Mouse (Mus musculus): ENCODE data around the gene March1.
"Not testable (repeated sequence)": the region's sequence is repeated elsewhere in the genome, so short reads cannot be mapped to it uniquely, and the experiment has no call there.

March1 gene

DNA sequence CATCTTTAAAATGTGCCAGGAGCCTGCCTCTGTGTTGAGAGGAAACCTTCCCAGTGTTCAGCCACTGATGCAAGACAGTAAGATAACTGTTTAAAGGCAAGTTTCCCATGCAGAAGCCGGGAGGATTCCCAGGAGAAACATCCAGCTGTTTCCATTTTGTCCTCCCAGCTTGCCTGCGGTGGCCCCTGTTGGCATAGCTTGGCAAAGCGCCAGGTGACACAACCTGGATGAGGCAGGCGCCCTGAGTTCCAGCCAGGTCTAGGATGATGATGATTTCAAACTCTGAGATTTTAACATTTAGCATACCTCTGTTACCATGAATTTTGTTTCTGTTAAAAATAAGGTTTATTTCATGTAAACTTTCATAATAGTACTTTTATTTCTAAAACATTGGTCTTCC is 651.8 kb downstream of the March1 start:
- in situ Hi-C loops (cut with MboI; ENCODE audit: low sequenced_read_pairs): no loop called here

- in situ Hi-C loops (cut with MboI; ENCODE audit: low sequenced_read_pairs): no loop called here
Observed at GRCm38 (mm10) chr8:66270116-66270515, 652.4 kb downstream of the March1 start.

DNA sequence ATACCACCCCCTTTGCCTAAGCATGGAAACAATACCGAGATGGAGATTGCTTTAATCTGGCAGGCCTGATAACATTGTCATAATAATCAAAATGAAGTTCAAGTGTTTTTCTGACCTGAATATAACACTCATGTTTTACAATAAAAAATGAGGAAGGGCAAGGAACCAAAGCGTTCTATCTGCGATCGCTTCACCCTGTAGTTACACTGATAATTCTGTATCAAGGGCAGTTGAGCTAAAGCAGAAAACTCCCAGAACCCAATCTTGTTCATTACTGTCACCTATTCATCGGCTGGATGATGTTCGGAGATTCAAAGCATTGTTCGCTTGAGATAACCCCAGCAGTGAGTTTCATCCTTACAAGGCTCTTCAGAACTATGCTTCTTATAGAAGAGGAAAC is 700.1 kb downstream of the March1 start:
- in situ Hi-C loops (cut with MboI; ENCODE audit: low sequenced_read_pairs): no loop called here

- in situ Hi-C loops (cut with MboI; ENCODE audit: low sequenced_read_pairs): loop anchor here (5.0 kb wide), 1 partner anchor 114 kb away; no protein-coding TSS in a partner anchor
Observed at GRCm38 (mm10) chr8:66323045-66323807, 705.5 kb downstream of the March1 start.

GRCm38 (mm10) chr8:66326396-66326795 is 708.7 kb downstream of the March1 start:
- in situ Hi-C loops (cut with MboI; ENCODE audit: low sequenced_read_pairs): no loop called here

- in situ Hi-C loops (cut with MboI; ENCODE audit: low sequenced_read_pairs): no loop called here
Observed at GRCm38 (mm10) chr8:66332206-66332605, 714.5 kb downstream of the March1 start.

DNA sequence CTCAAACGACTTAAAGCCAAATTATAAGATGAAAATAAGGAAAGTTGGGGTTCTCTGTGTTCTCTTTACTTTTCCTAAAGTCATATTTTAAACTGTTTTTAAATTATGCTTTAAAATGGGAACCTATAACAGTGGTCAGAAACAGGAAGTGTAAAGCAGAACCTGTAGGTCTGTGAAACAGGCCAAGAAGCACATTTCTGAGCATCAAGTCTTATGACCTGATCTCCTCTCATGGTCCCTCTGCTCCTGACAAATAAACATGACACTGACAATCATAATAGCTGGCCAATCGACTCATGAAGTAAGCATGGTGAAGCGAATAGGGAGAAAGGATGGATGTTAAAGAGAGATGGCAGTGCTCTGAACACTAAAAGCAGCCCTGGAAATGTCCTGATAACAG is 716.6 kb downstream of the March1 start:
- in situ Hi-C loops (cut with MboI; ENCODE audit: low sequenced_read_pairs): no loop called here

- in situ Hi-C loops (cut with MboI; ENCODE audit: low sequenced_read_pairs): no loop called here
Observed at GRCm38 (mm10) chr8:66339551-66339950, 721.9 kb downstream of the March1 start.

DNA sequence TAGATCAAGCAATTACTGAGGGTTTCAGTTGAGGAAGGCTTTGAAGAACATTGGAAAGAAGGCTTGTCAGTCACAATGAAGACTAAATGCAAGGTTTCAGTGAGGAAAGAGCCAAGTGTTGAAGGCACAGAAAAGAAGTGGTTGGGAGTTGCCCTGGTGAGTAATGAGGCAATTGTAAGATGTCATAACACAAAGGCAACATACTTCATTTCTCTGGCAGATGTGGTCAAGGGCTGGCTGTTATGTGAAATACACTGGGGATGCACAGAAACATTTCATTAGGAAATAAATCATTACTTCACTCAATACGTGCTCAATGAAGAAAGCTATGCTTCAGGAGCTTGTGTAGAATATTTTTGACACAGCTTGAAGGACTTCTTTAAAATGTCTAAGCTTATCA is 725.2 kb downstream of the March1 start:
- in situ Hi-C loops (cut with MboI; ENCODE audit: low sequenced_read_pairs): no loop called here

DNA sequence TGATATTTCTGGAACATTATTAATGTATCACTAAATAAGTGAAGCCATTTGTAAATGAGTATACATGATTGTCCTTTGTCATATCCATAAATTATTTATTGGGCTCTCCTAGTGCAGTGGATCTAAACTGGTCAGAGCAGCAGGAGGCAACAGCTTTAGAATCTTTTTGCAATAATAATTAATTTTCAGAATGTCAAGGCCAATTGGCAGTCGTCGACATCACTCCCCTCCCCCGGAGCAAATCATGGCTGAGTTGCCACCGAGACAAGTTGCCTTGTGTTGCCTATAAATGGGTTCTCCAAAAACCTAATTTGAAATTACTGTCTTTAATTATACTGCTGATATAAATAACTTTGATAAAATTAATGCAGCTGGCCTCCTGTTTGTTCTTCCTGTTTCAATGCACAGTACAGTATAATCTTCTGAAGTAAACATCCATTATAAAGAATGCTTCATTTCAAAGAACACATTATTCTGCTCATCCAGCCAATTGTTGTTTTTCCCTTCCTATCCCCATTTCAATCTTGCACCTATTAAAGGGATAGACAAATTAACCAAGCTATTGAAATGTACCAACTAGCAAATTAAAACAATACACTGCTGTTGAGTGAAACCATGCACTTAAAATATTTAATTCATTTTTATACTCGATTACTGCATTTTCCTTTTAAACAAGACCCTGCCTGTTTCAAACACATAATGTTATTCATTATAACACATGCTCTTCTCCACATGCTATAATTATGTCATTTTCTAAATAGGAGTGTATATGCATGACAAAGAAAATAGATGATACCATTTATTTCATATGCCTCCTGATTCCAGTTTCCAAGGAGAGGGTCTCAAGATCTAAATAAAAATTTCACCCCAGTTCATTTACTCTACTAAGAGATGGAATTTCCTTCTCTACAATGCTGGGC is 745.4 kb downstream of the March1 start:
- in situ Hi-C loops (cut with MboI; ENCODE audit: low sequenced_read_pairs): no loop called here

DNA sequence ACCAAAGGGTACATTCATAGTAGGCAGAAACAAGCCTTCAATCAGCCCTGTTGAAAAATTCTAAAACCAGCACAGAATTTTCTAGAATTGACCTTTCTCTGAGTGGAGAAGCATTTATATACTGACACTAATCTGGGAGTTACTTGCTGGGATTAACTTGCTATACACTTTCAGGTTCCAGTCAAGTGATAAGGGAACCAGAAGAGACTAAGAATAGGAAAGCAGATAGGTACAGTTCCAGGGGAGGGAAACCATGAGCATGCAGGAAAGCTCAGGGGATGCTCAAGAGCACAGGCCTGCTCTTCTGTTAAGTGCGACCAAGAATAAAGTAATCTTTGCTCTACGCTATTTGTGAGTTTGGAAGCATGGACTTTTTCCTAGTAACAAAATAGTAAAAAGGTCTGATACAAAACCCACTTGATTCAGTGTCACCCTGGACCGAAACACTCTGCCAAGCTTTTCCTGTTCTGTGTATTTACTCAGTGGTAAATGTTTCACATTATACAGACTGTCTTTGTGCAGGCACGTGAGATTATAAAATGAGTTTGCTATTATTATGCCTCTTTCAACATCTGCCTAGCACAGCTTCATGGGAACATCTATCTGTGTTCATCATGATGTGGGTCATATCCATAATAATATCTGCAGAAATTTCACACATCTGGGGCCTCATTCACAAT is 766.1 kb downstream of the March1 start:
- in situ Hi-C loops (cut with MboI; ENCODE audit: low sequenced_read_pairs): no loop called here

- in situ Hi-C loops (cut with MboI; ENCODE audit: low sequenced_read_pairs): no loop called here
Observed at GRCm38 (mm10) chr8:66386008-66386407, 768.3 kb downstream of the March1 start.

DNA sequence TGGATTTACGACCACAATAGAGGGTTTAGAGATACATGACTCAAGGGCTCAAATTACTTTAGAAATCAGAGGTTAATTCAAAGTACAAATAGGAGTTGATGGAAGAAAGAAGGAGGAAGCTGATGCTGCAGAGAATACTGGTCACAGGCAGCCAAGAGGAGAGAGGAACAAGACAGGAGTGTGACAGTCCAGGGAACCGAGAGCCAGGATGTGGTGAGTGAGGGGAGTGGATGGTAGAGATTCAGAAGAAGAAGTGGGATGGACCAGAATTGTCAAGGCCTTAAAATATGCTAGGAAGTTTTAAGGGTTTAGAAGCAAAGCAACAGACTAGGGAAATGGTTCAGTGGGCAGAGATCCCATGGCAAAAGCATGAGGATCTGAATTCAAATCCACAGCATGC is 771.0 kb downstream of the March1 start:
- in situ Hi-C loops (cut with MboI; ENCODE audit: low sequenced_read_pairs): no loop called here

- in situ Hi-C loops (cut with MboI; ENCODE audit: low sequenced_read_pairs): no loop called here
Observed at GRCm38 (mm10) chr8:66391554-66391953, 773.9 kb downstream of the March1 start.

DNA sequence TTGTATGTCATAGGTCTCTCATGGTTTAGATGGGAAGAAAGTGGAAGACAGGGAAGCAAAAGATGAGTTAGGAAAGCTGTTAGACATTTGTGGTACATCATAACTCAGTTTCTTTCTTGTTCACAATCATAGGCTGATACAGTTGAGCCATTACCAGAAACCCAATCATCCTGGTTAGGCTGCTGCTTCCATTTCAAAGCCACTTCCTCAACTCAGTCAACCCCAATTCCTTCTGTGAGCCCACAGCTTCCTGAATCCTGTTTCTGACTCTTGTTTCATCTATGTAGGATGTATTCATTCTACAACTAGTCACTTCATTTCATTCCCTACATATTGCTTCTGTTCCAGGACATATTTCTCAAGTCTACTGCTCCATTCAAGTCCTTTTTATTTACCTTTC is 775.2 kb downstream of the March1 start:
- in situ Hi-C loops (cut with MboI; ENCODE audit: low sequenced_read_pairs): no loop called here

DNA sequence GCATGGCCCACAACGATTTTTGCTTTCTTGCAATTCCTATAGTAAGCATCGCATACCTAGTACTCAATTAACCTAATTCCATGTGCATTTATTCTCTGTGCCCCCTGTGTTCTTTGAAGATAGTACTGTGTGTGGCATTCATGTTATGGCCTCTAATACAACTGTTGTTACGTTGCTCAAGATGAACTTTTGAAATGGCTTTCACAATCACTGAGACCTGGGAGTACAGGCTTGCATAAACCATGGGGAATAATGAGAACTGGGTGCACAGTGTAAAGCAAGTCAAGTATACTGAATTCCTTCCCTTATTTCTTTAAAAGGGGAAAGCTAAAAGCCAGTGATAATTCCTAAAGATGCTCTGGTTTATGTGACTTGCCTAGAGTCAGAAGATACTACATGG is 776.4 kb downstream of the March1 start:
- in situ Hi-C loops (cut with MboI; ENCODE audit: low sequenced_read_pairs): no loop called here

DNA sequence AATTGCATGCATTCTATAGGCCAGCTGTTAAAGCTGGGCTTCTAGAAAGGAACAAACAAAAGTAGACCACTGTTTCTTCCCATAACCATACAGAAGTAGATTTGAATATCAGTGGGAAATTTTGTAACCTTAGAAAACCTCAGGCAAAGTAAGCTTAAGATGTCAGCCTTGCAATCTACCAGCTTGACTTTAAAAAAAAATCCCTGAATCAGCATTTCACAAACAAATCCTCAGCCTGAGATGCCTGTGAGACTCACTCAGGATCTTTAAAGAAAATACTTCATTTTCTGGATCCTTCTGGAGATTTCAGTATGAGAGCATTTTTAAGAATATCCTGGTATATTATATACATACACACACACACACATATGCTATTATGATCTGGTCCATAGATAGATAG is 780.1 kb downstream of the March1 start:
- in situ Hi-C loops (cut with MboI; ENCODE audit: low sequenced_read_pairs): no loop called here

GRCm38 (mm10) chr8:66400050-66400449 is 782.4 kb downstream of the March1 start:
- in situ Hi-C loops (cut with MboI; ENCODE audit: low sequenced_read_pairs): no loop called here

DNA sequence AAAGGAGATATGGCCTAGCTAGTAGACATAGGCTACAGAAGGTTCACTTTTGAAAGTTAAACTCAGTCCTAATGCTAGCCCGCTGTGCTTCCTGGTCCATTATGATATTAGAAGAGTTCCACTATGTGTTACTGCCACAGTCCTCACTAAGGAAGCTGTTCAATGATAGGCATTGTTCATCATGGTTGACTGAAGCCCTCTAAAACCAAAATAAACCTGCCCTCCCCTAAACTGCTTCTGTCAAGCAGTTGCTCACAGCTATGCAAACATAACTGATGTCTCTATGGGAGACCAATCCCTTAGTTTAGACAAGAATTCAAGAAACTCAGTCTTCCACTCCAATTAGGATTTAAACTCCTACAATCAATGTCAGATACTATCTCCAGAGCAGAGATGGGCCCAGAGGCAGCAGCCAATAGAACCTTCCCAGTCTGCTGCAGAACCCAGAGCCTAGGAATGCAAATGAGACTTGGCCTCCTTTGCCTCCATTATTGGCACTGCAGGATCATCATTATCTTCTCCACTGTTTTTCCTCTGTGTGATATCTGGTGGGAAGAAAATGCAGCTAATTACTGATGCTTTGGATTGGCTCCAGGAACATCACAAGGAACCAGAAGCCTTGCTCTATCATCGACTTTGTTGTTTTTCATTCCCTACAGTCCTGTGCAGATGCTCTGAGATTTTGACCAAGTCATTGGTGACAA is 787.2 kb downstream of the March1 start:
- in situ Hi-C loops (cut with MboI; ENCODE audit: low sequenced_read_pairs): no loop called here

DNA sequence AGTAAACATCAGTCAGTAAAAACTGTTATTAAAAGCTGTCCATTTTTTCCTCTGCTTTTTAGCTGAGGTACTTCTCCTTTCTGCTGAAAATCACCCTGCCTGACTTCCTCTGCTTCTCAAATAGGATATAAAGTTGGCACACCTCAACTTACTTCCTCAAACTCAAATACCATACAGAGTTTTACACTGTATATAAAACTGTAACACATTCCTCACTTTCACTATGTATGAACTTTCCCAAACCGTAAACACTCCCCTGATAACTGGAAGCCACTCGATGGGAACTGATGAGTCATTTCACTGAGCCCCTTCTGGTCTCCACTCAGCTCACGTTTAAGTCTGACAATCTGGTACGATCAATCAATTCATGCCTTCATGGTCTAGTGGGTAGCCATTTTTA is 788.1 kb downstream of the March1 start:
- in situ Hi-C loops (cut with MboI; ENCODE audit: low sequenced_read_pairs): not testable (repeated sequence)

Data from CH12F3 (cell line).